Mouse (Mus musculus): ENCODE results near the gene Clptm1.

DNA sequence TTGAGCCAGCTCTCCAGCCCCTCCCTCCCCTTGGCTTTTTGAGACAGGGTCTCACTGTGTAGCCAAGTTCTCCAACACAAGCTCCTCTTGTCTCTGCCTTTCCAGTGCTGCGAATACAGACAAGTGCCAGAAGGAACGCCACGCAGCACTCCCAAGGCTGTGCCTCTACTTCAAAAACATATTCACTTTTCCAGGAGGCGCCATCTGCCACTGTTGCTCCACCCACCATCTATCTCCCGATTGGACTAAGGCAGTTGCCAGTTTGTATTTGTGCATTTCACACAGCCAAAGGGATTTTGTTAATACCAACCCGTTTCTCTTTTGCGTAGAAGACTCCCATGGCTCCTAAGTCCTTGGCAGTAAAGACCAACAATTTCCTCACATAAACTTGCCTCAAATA, 44.0 kb downstream of the Clptm1 start:
- TF ChIP-seq CTCF (IDR thresholded peaks at IDR 0.05; ENCODE audit: control insufficient read depth, insufficient read depth, insufficient read length) (no peak), MYOG (IDR thresholded peaks at IDR 0.05; ENCODE audit: control insufficient read depth, extremely low read depth, insufficient read length) (no peak), MYOD1 (IDR thresholded peaks at IDR 0.05; ENCODE audit: control insufficient read depth, insufficient read length, low read depth) (no peak), MAX (IDR thresholded peaks at IDR 0.05) (no peak), USF1 (IDR thresholded peaks at IDR 0.05; ENCODE audit: low read depth) (no peak)

All from C2C12 (cell line).